Mouse (Mus musculus): Measurements from ENCODE around the gene Osbpl8.
"Not testable (repeated sequence)": the region's sequence is repeated elsewhere in the genome, so short reads cannot be mapped to it uniquely, and the experiment has no call there.

DNA sequence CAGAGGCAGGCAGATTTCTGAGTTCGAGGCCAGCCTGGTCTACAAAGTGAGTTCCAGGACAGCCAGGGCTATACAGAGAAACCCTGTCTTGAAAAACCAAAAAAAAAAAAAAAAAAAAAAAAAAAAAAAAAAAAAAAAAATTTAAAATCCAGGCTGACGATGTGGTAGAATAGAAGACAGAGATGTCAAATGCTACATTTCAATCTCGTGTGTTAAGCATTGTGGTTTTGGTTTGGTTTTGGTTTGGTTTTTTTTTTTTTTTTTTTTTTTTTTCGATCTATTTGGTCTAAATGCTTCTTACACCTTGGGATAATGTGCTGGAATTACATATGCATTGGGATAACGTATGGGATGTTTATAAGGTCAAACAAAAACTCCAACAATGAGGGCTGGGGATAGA, 28.2 kb upstream of the Osbpl8 start:
- TF ChIP-seq CTCF (IDR thresholded peaks at IDR 0.05; ENCODE audit: extremely low read depth, insufficient read length, insufficient replicate concordance, low read depth, low read length); POLR2A (IDR thresholded peaks at IDR 0.05; ENCODE audit: low read depth, low read length): not testable (repeated sequence)
